Mouse (Mus musculus): ENCODE results near the gene Podnl1. TPM values are rescaled to one million over a fixed set of nuclear protein-coding genes. Genes with fewer than 3 reads are reported as not detected.

Gene Podnl1
- polyA plus RNA-seq, 1 experiment from 2014 or later, result 0.44 TPM

DNA sequence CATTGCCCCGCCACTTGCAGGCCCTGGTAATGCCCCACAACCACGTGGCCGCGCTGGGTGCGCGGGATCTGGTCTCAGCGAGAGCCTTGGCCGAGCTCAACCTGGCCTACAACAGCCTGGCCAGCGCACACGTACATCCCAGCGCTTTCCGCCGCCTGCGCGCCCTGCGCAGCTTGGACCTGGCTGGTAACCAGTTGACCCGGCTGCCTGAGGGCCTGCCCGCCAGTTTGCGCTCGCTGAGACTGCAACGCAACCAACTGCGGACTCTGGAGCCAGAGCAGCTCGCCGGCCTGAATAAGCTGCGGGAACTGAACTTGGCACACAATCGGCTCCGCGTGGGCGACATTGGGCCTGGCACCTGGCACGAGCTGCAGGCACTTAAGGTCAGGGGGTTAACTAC, 5.0 kb downstream of the Podnl1 start:
- Histone ChIP-seq H3K27me3 (no peaks in the 10 kb centered on the region), H3K9me3 (no peaks in the 10 kb centered on the region), H3K36me3 (peaks cover 51% of the 10 kb centered on the region), H3K27ac (no peak overlapping the region), H3K4me3 (replicated peaks) (no peak overlapping the region), H3K4me1 (replicated peaks) (peaks cover 5% of the 10 kb centered on the region; the same call in 1 of the 2 replicates), H3K9ac (replicated peaks) (peak overlapping the region; percentile 28; the same call in 1 of the 2 replicates), H3K4me2 (replicated peaks) (no peak overlapping the region)
- ATAC-seq, result 0 out of 2 replicates have a peak, but pooled peaks have one; percentile 19
- 40% methylated on average over 30 of the region's 30 CpGs for WGBS

GRCm38 (mm10) chr8:84132225-84132624, 6.4 kb downstream of the Podnl1 start:
- H3K36me3 ChIP-seq, result peaks cover 65% of the 10 kb centered on the region

DNA sequence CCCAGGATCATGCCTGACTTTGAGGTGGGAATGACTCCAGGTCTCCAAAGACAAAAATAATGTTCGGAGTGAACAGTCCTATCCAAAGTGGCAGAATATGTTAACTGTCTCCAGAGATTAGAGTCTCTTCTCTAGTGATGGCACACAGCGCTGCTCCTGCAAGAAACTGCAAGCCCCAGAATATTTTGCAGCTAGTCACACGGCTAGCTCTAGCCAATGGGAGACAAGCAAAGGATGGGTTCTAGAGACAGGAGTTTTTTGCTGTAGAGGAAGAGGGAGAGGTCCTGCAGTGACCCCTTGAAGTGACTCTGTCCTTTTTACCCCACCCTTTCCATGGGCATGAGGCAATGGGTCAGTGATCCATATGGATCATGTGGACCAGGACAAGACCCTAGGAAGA, 12.1 kb downstream of the Podnl1 start:
- Histone ChIP-seq H3K9me3 (no peaks in the 10 kb centered on the region), H3K9ac (replicated peaks) (no peak overlapping the region), H3K27ac (no peak overlapping the region), H3K4me1 (replicated peaks) (no peaks in the 10 kb centered on the region), H3K27me3 (no peaks in the 10 kb centered on the region), H3K36me3 (peaks cover 99% of the 10 kb centered on the region), H3K4me2 (replicated peaks) (no peak overlapping the region), H3K4me3 (replicated peaks) (no peak overlapping the region)
- 93% methylated on average over 3 of the region's 3 CpGs for WGBS
- ATAC-seq, result no peak

More at GRCm38 (mm10) chr8:84132225-84132624, 6.4 kb downstream of the Podnl1 start:
- no peak for ATAC-seq
- Histone ChIP-seq H3K4me3 (replicated peaks) (no peak overlapping the region), H3K9ac (replicated peaks) (no peak overlapping the region), H3K4me2 (replicated peaks) (no peak overlapping the region), H3K27ac (no peak overlapping the region), H3K9me3 (no peaks in the 10 kb centered on the region), H3K27me3 (no peaks in the 10 kb centered on the region), H3K4me1 (replicated peaks) (peaks cover 5% of the 10 kb centered on the region; the same call in 1 of the 2 replicates)
- 90% methylated on average over 8 of the region's 8 CpGs for WGBS

DNA sequence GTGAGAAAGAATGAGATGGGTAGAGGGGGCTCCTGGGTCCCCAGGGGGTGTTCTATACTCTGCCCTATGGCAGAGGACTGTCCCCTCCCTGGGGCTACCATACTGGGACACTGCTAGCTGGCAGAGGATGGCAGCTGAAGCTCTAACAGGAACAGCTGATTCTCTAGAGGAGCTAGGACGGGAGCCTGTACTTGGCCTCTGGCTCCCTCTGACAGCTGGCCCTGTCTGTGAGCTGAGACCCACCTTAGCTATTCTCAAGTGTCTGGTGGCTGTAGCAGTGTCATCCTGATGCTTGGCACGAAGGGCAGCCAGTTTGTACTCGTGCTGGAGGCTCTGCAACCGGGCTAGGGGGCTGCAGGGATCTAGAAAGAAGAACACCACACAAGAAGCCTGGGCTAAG, 15.0 kb downstream of the Podnl1 start:
- no peak overlapping the region for H3K4me2 ChIP-seq (replicated peaks)
- 0 out of 2 replicates have a peak, but pooled peaks have one; percentile 9 for ATAC-seq
- no peaks in the 10 kb centered on the region for H3K27me3 ChIP-seq
- no peak overlapping the region for H3K4me3 ChIP-seq (replicated peaks)
- peaks cover 2% of the 10 kb centered on the region; the same call in 1 of the 2 replicates for H3K4me1 ChIP-seq (replicated peaks)
- H3K36me3 ChIP-seq, result peaks cover 93% of the 10 kb centered on the region
- H3K9me3 ChIP-seq, result no peaks in the 10 kb centered on the region
- 89% methylated on average over 4 of the region's 4 CpGs for WGBS
- H3K27ac ChIP-seq, result no peak overlapping the region
- no peak overlapping the region for H3K9ac ChIP-seq (replicated peaks)

GRCm38 (mm10) chr8:84144636-84145245, 19.0 kb downstream of the Podnl1 start:
- H3K9me3 ChIP-seq, result no peaks in the 10 kb centered on the region
- H3K4me3 ChIP-seq (replicated peaks), result no peak overlapping the region
- peaks cover 25% of the 10 kb centered on the region for H3K4me1 ChIP-seq (replicated peaks)
- ATAC-seq, result no peak
- peaks cover 56% of the 10 kb centered on the region for H3K36me3 ChIP-seq
- WGBS, result 95% methylated on average over 8 of the region's 8 CpGs
- H3K27ac ChIP-seq, result no peak overlapping the region
- H3K27me3 ChIP-seq, result no peaks in the 10 kb centered on the region
- H3K9ac ChIP-seq (replicated peaks), result no peak overlapping the region
- no peak overlapping the region for H3K4me2 ChIP-seq (replicated peaks)

- peaks cover 31% of the 10 kb centered on the region for H3K36me3 ChIP-seq
- H3K9ac ChIP-seq (replicated peaks), result peak overlapping the region; percentile 87
- H3K27me3 ChIP-seq, result no peaks in the 10 kb centered on the region
- ATAC-seq, result peak; percentile 86
- WGBS, result 11% methylated on average over 14 of the region's 14 CpGs
- H3K4me1 ChIP-seq (replicated peaks), result peaks cover 25% of the 10 kb centered on the region
- H3K4me3 ChIP-seq (replicated peaks), result peak overlapping the region; percentile 77
- no peak overlapping the region for H3K27ac ChIP-seq
- H3K9me3 ChIP-seq, result no peaks in the 10 kb centered on the region
- H3K4me2 ChIP-seq (replicated peaks), result peak overlapping the region; percentile 93
Measured at GRCm38 (mm10) chr8:84147324-84147766, 21.6 kb downstream of the Podnl1 start.

GRCm38 (mm10) chr8:84147769-84148530, 22.2 kb downstream of the Podnl1 start, which contains the start of the genes Cc2d1a and 4930432K21Rik:
Gene Cc2d1a, minus strand, starts transcription at chr8:84147936.
Gene 4930432K21Rik, plus strand, starts transcription at chr8:84148025.
- Histone ChIP-seq H3K4me3 (replicated peaks) (peak within 1 kb of the TSS; percentile 77), H3K27me3 (no peaks in the 10 kb centered on the region), H3K4me2 (replicated peaks) (peak within 1 kb of the TSS; percentile 93), H3K9ac (replicated peaks) (peak within 1 kb of the TSS; percentile 87), H3K9me3 (no peaks in the 10 kb centered on the region), H3K36me3 (peaks cover 25% of the 10 kb centered on the region), H3K4me1 (replicated peaks) (peaks cover 25% of the 10 kb centered on the region), H3K27ac (no peak within 1 kb of the TSS)
- WGBS, result 16% methylated on average over 49 of the region's 49 CpGs
- ATAC-seq, result peak; percentile 95

DNA sequence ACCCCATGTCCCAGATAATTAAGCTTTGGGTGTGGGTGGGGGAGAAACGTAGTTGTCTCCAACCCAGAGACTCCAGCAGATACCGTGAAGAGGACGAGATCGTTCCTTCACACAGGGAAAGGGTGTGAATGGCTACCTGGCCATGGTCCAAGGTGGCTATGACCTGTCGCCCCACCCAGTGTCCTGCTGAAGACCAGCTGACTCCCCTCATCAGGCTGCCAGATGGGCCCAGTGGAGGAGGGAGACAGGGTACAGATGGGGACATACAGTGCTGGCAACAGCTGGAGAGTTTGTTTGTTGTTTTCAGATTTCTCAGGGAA, 22.7 kb downstream of the Podnl1 start:
- WGBS, result 93% methylated on average over 5 of the region's 5 CpGs
- no peak for ATAC-seq
- H3K9ac ChIP-seq (replicated peaks), result 0 out of 2 replicates have a peak overlapping the region, but pooled peaks have one; percentile 87

DNA sequence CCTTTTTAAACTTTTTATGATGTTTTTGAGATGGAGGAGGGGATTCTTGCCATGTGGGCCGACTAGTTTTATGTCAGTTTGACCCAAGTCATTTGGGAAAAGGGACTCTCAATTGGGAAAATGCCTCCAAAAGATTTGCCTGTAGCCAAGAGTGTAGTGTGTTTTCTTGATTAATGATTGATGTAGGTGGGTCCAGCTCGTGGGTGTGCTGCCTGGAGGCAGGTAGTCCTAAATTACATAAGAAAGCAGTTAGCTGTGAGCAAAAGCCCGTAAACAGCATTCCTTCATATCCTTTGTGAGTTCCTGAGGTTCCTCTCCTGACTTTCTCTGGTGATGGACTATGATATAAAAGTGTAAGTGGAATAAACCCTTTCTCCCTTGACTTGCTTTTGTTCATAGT, 23.4 kb downstream of the Podnl1 start:
- no peak overlapping the region for H3K27ac ChIP-seq
- WGBS, result 87% methylated on average over 3 of the region's 3 CpGs
- peaks cover 12% of the 10 kb centered on the region for H3K36me3 ChIP-seq

More for the DNA sequence above, 22.7 kb downstream of the Podnl1 start:
- peaks cover 25% of the 10 kb centered on the region for H3K4me1 ChIP-seq (replicated peaks)
- peak overlapping the region; percentile 93 for H3K4me2 ChIP-seq (replicated peaks)
- H3K27ac ChIP-seq, result no peak overlapping the region
- H3K4me3 ChIP-seq (replicated peaks), result peak overlapping the region; percentile 77
- no peaks in the 10 kb centered on the region for H3K27me3 ChIP-seq
- H3K9me3 ChIP-seq, result no peaks in the 10 kb centered on the region
- peaks cover 19% of the 10 kb centered on the region for H3K36me3 ChIP-seq

DNA sequence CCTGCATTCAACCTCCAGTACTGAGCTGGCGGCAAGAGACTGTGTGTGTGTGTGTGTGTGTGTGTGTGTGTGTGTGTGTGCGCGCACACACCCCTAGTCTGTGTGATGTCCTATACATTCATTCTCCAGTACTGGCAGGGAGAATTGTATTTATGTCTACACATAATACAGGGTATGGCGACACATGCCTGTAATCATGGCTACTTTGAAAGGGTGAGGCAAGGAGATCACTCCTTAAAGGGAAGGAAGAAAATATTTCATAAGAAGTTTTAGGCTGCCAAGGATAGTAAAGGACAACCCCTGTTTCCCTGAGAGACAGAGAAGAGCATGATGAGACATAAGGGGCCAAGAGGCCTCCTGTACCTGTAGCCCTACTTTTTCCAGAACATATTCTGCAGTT, 31.8 kb downstream of the Podnl1 start:
- H3K9me3 ChIP-seq, result no peaks in the 10 kb centered on the region
- H3K9ac ChIP-seq (replicated peaks), result no peak overlapping the region
- no peaks in the 10 kb centered on the region for H3K27me3 ChIP-seq
- 97% methylated on average over 4 of the region's 4 CpGs for WGBS
- no peak overlapping the region for H3K4me3 ChIP-seq (replicated peaks)
- no peak overlapping the region for H3K27ac ChIP-seq
- no peak for ATAC-seq
- peaks cover 26% of the 10 kb centered on the region for H3K36me3 ChIP-seq
- H3K4me1 ChIP-seq (replicated peaks), result no peaks in the 10 kb centered on the region
- no peak overlapping the region for H3K4me2 ChIP-seq (replicated peaks)

More for the DNA sequence above, 23.4 kb downstream of the Podnl1 start:
- ATAC-seq, result no peak
- Histone ChIP-seq H3K4me3 (replicated peaks) (no peak overlapping the region), H3K9me3 (no peaks in the 10 kb centered on the region), H3K4me1 (replicated peaks) (peaks cover 25% of the 10 kb centered on the region), H3K9ac (replicated peaks) (no peak overlapping the region), H3K27me3 (no peaks in the 10 kb centered on the region), H3K4me2 (replicated peaks) (no peak overlapping the region)

DNA sequence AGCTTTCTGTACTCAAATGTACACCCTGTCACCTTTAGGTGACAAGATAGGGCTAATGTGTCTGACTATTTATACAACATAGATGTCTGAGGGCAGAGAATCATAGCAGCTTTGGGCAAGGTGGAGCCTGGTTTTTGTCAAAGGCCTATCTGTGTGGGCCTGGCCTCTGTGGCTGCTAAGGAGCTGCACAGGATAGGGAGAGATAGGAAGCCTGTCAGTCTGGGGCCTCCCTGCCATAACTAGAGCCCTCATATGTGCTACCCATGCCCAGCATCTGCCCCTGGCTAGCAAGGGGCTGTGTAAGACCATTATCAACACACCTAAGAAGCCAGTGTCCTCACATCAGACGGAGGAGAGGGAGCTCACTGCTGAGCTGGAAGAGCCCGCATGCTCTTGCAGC, 41.9 kb downstream of the Podnl1 start:
- H3K27me3 ChIP-seq, result no peaks in the 10 kb centered on the region
- ATAC-seq, result no peak
- WGBS, result 90% methylated on average over 2 of the region's 2 CpGs
- no peaks in the 10 kb centered on the region for H3K4me1 ChIP-seq (replicated peaks)
- H3K9me3 ChIP-seq, result no peaks in the 10 kb centered on the region
- peaks cover 29% of the 10 kb centered on the region for H3K36me3 ChIP-seq
- no peak overlapping the region for H3K4me2 ChIP-seq (replicated peaks)
- H3K4me3 ChIP-seq (replicated peaks), result no peak overlapping the region
- H3K9ac ChIP-seq (replicated peaks), result no peak overlapping the region; the same call in 1 of the 2 replicates
- no peak overlapping the region for H3K27ac ChIP-seq

DNA sequence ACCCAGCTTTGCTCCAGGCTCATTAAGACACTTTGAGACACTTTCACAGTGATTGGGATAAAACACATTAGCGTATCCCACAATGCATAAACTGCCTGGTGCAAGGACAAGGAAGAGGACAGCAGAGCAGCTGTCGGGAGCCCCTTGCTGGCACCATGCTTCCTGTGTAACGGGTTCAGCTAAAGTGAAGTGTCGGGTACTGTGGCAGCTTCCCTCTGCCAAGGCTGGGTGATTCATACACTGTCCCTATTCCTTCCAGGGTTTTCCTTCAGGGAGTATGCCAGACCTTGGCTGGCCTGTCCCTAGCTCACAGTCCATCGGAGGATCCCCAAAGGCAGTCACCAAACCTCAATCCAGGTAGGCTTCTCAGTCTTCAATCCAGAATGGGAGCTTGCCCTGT, 44.3 kb downstream of the Podnl1 start:
- 87% methylated on average over 5 of the region's 5 CpGs for WGBS
- H3K4me2 ChIP-seq (replicated peaks), result no peak overlapping the region
- no peak overlapping the region for H3K9ac ChIP-seq (replicated peaks)
- no peaks in the 10 kb centered on the region for H3K4me1 ChIP-seq (replicated peaks)
- no peak overlapping the region for H3K27ac ChIP-seq
- no peak overlapping the region for H3K4me3 ChIP-seq (replicated peaks)
- H3K27me3 ChIP-seq, result no peaks in the 10 kb centered on the region
- ATAC-seq, result no peak
- H3K9me3 ChIP-seq, result no peaks in the 10 kb centered on the region
- peaks cover 53% of the 10 kb centered on the region for H3K36me3 ChIP-seq
